Mouse (Mus musculus) hindbrain, embryonic 13.5 days (tissue): ENCODE results near the gene Gm4881. TPM values are rescaled to one million over a fixed set of nuclear protein-coding genes. Genes with fewer than 3 reads are reported as not detected.

ENCODE experiments used
- ATAC-seq: fragments of 200-750 bp; cut with Nextera tagmentation; 2 replicates; pipeline ENCODE4 v1.8.0; 2017; ENCODE audit warnings: moderate TSS enrichment; ENCODE audit not compliant: low FRiP score
- H3K27ac ChIP-seq: fragments of 300-500 bp; sonication (generic); 2 replicates; pipeline ENCODE4 v1.5.1; 2015; ENCODE audit warnings: inconsistent platforms, mild to moderate bottlenecking, moderate library complexity
- H3K27me3 ChIP-seq: fragments of 300-500 bp; sonication (generic); 2 replicates; pipeline ENCODE4 v1.6.1; 2015; ENCODE audit warnings: mild to moderate bottlenecking, inconsistent platforms
- H3K36me3 ChIP-seq: fragments of 300-500 bp; sonication (generic); 2 replicates; pipeline ENCODE4 v1.6.1; 2015; ENCODE audit warnings: mild to moderate bottlenecking, inconsistent platforms
- H3K4me1 ChIP-seq: fragments of 300-500 bp; sonication (generic); replicated peaks from 2 replicates; pipeline ENCODE4 v1.6.1; 2015; ENCODE audit warnings: inconsistent platforms
- H3K4me2 ChIP-seq: fragments of 300-500 bp; sonication (generic); 2 replicates; pipeline ENCODE4 v1.6.1; 2015; ENCODE audit warnings: inconsistent platforms, mild to moderate bottlenecking, moderate library complexity
- H3K4me3 ChIP-seq: fragments of 300-500 bp; sonication (generic); 2 replicates; pipeline ENCODE4 v1.5.1; 2015; ENCODE audit warnings: mild to moderate bottlenecking, inconsistent platforms
- H3K9ac ChIP-seq: fragments of 300-500 bp; sonication (generic); 2 replicates; pipeline ENCODE4 v1.6.1; 2015; ENCODE audit warnings: mild to moderate bottlenecking, inconsistent platforms
- H3K9me3 ChIP-seq: fragments of 300-500 bp; sonication (generic); 2 replicates; pipeline ENCODE4 v1.6.1; 2016; ENCODE audit warnings: inconsistent platforms
- WGBS: fragments of 180-500 bp; shearing (Covaris S2); methylation state at CpG from one replicate; pipeline ENCODE4 v1.1.7; 2015; 5-methylcytosine and 5-hydroxymethylcytosine counted together
- polyA plus RNA-seq: library from polyadenylated mRNA; unstranded; fragments of >200 nt; fragmentation: Nextera tagmentation; extraction: Ambion mirVana; gene quantifications from 2 replicates; pipeline ENCODE4 v1.2.1, GENCODE M21; 2015

The Gm4881 gene
- 5.1 and 5.8 TPM in 2 replicates for polyA plus RNA-seq

DNA sequence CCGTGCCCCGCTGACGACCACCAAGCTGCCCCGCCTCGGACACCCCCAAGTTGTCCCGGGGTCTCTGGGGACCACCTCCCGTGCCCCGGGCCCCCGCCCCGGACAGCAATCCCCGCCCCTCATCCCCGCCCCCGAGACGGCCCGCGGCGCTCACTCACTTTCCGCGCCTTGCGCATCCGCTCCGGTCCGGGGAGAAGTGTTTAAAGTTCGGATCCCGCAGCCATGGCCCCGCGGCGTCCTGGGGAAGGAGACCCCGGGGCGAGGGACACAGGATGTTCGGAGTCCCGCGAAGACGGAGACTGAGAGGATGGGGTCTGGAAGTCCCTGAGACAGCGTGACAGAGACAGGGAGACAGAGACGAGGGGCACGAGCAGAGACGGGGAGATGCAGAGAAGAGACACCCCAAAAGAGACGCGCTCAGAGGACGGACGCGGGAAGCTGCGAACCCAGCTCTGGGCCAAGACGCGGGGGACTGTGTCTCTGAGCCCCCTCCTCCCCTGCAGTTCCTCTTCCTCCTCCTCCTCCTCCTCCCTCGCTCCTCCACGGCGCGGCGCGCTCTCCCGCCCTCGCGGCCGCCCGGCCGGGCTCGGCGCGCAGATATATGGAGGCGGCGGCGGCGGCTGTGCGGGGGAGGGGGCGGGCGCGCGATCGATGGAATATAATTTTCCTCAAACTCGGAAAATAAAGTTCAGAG lies at the start of gene Gm4881:
Gene Gm4881 (minus strand): TSS at position 238 of the 694 bp plus-strand sequence.
- Histone ChIP-seq H3K9ac (peak within 1 kb of the TSS; percentile 55), H3K27ac (0 out of 2 replicates have a peak within 1 kb of the TSS, but pooled peaks have one; percentile 30), H3K9me3 (no peaks in the 10 kb centered on the region), H3K4me3 (peak within 1 kb of the TSS; percentile 39), H3K4me2 (peak within 1 kb of the TSS; percentile 61), H3K27me3 (peaks cover 99% of the 10 kb centered on the region), H3K36me3 (no peaks in the 10 kb centered on the region), H3K4me1 (peaks cover 33% of the 10 kb centered on the region)
- under 1% methylated on average over 57 of the region's 72 CpGs for WGBS
- ATAC-seq: no peak

DNA sequence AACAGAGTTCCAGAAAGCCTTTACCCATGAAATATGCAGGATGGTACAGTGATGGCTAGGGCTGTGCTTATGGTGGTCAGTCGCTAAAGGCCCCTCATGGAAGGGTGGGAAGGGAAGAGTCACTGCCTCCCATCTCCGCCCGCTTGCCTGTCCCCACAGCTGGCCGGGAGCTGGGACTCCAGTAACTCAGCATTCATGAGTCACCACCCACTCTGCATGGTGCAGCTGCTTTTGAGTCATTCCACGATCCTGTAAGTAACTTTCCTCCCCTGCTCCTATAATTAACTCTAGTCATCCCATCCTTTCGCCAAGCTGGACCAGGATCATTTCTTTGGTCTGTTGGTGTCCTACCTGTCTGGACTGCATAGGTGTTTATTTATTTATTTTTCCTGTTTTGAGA lies 48.8 kb upstream of the Gm4881 start:
- Histone ChIP-seq H3K27me3 (no peaks in the 10 kb centered on the region), H3K4me2 (no peak overlapping the region), H3K27ac (no peak overlapping the region), H3K9me3 (no peaks in the 10 kb centered on the region), H3K4me3 (no peak overlapping the region), H3K36me3 (peaks cover 93% of the 10 kb centered on the region), H3K4me1 (no peaks in the 10 kb centered on the region), H3K9ac (no peak overlapping the region)
- ATAC-seq: no peak
- WGBS: 78% methylated on average over 6 of the region's 6 CpGs

DNA sequence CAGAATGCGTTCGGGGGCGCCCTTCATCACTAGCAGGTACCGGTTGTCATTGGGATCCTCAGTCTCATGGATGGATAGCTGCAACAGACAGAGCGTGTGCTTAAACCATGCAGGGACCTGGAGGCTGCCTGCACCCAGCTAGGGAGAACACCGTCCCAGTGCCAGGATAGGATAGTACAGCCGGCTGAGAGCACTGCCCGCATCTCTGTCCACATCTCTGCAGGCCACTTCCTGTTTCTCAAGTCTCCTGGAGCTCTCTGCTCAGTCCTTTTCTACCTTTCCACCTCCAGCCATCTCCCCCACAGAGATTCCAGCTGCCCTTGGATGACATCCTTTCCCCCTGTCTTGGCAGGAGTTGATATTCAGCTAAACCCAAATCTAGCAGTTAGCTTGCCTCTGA lies 46.2 kb upstream of the Gm4881 start:
- WGBS: 81% methylated on average over 8 of the region's 8 CpGs
- ATAC-seq: no peak
- Histone ChIP-seq H3K4me1 (no peaks in the 10 kb centered on the region), H3K36me3 (peaks cover 97% of the 10 kb centered on the region), H3K4me3 (no peak overlapping the region), H3K4me2 (no peak overlapping the region), H3K27ac (no peak overlapping the region), H3K27me3 (no peaks in the 10 kb centered on the region), H3K9ac (no peak overlapping the region), H3K9me3 (no peaks in the 10 kb centered on the region)

DNA sequence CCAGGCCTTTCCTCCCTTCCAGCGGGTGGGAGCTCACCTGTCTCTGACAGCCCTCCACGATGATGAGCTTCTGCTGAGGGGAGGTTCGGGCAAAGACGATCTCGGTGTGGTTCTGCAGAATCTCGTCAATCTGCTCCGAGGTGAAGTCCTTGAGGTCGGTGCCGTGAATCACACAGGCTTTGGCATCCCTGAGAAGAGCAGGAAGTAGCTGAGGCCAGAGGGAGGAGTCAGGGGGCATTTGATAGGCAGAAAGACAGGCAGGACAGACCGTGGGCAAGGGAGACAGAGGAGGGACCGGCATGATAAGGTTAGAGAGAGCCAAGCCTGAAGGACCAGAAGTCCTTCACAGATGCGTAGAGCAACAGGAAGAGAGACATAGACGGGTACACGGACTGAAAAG lies 43.6 kb upstream of the Gm4881 start:
- Histone ChIP-seq H3K9me3 (no peaks in the 10 kb centered on the region), H3K4me2 (no peak overlapping the region), H3K9ac (no peak overlapping the region; the same call in 1 of the 2 replicates), H3K27ac (no peak overlapping the region), H3K4me1 (no peaks in the 10 kb centered on the region), H3K36me3 (peaks cover 95% of the 10 kb centered on the region), H3K4me3 (no peak overlapping the region), H3K27me3 (no peaks in the 10 kb centered on the region)
- 90% methylated on average over 14 of the region's 14 CpGs for WGBS
- ATAC-seq: no peak

DNA sequence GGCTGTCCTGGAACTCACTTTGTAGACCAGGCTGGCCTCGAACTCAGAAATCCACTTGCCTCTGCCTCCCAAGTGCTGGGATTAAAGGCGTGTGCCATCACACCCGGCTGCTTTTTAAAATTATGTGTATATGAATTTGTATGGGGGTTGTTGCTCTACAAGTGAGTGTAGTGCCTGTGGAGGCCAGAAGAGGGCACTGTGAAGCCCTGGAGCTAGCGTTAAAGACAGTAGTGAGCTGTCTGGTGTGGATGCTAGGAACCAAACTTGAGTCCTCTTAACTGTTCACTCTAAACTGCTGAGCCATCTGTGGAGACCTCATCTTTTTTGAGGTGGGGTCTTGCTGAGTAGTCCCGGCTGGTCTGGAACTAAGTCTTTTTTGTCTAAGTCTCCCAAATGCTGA lies 41.5 kb upstream of the Gm4881 start:
- H3K27me3 ChIP-seq: no peaks in the 10 kb centered on the region
- no peaks in the 10 kb centered on the region for H3K4me1 ChIP-seq
- 76% methylated on average over 5 of the region's 5 CpGs for WGBS
- H3K27ac ChIP-seq: no peak overlapping the region
- H3K4me2 ChIP-seq: no peak overlapping the region
- no peaks in the 10 kb centered on the region for H3K9me3 ChIP-seq
- no peak for ATAC-seq
- H3K36me3 ChIP-seq: peaks cover 98% of the 10 kb centered on the region
- no peak overlapping the region for H3K4me3 ChIP-seq
- no peak overlapping the region for H3K9ac ChIP-seq

DNA sequence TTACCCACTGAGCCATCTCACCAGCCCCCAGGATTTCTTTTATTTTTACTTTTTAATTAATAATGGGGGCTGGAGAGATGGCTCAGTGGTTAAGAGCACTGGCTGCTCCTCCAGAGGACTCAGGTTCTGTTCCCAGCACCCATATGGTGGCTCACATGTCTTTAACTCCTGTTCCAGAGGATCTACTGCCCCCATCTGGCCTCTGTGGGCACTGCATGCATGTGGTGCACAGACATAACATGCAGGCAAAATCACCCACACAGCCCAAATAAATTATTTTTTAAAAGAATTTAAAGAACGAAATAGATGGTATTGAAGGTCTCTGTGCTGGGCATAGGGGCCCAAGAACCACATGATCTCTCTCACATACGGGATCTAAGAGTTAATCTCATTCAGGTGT lies 40.0 kb upstream of the Gm4881 start:
- H3K27ac ChIP-seq: no peak overlapping the region
- H3K36me3 ChIP-seq: peaks cover 98% of the 10 kb centered on the region
- no peak overlapping the region for H3K9ac ChIP-seq
- H3K4me2 ChIP-seq: no peak overlapping the region
- H3K27me3 ChIP-seq: no peaks in the 10 kb centered on the region
- 93% methylated on average over 2 of the region's 2 CpGs for WGBS
- H3K4me3 ChIP-seq: no peak overlapping the region
- no peaks in the 10 kb centered on the region for H3K9me3 ChIP-seq
- H3K4me1 ChIP-seq: no peaks in the 10 kb centered on the region
- ATAC-seq: no peak

DNA sequence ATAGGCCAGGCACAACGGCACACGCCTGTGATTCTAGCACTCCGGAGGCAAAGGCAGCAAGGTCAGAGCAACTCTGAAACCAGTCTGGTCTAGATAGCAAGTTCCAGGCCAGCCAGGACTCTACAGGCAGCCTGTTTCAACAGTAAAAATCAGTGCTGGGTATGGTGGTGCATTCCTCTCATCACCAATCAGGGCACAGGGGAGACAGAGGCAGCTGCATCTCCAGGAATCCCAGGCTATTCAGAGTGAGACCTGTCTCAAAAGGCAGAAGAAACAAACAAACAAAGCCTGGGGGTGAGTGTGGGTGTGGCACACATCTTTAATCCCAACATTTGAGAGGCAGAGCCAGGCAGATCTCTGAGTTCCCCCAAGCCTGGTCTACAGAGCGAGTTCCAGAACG lies 39.1 kb upstream of the Gm4881 start:
- no peak for ATAC-seq
- Histone ChIP-seq H3K4me1 (no peaks in the 10 kb centered on the region), H3K9ac (no peak overlapping the region), H3K27ac (no peak overlapping the region), H3K4me3 (no peak overlapping the region), H3K9me3 (no peaks in the 10 kb centered on the region), H3K4me2 (no peak overlapping the region), H3K27me3 (no peaks in the 10 kb centered on the region), H3K36me3 (peaks cover 98% of the 10 kb centered on the region)
- WGBS: 84% methylated on average over 5 of the region's 5 CpGs

DNA sequence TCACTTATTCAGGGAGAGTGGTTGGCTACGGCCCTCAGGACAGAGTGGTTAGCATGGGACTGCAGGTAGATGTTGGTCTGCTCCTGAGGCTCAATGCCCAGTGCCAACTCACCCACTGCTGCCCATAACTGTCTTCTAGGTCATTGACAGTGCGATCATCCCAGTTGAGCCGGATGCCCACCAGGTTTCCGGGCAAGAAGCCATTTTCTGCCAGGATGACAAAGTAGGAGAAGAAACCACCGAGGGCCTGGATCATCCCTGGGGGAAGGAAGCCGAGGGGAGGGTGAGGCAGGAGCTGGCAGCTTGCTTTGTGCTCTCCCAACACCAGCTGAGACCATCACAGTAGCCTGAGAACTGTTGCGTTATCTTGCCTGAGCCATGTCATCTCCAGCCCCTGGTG lies 36.1 kb upstream of the Gm4881 start:
- H3K4me3 ChIP-seq: no peak overlapping the region
- no peak overlapping the region for H3K27ac ChIP-seq
- peaks cover 81% of the 10 kb centered on the region for H3K36me3 ChIP-seq
- H3K27me3 ChIP-seq: no peaks in the 10 kb centered on the region
- no peak for ATAC-seq
- WGBS: 79% methylated on average over 7 of the region's 7 CpGs
- no peaks in the 10 kb centered on the region for H3K4me1 ChIP-seq
- no peaks in the 10 kb centered on the region for H3K9me3 ChIP-seq
- no peak overlapping the region for H3K9ac ChIP-seq
- H3K4me2 ChIP-seq: no peak overlapping the region

DNA sequence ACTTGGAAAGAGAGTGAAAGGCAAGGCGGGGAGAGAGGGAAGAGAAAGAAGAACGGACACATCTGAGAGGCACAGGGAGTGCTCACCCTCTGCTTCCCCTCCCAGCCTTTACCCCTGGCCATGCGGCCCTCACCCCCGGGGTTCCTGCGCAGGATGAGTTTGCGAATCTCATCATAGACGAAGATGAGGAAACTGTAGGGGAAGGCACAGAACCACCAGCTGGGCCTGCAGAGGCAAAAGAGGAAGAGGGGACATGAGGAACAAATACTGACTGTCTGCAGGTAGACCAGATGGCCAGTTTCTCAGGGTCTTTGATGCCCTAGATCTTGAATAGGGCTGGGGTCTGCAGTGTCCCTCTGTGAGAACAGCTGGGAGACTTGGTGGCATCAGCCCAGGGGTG lies 34.5 kb upstream of the Gm4881 start:
- Histone ChIP-seq H3K9me3 (no peaks in the 10 kb centered on the region), H3K4me1 (no peaks in the 10 kb centered on the region), H3K4me3 (no peak overlapping the region), H3K27ac (no peak overlapping the region), H3K4me2 (no peak overlapping the region), H3K27me3 (no peaks in the 10 kb centered on the region), H3K36me3 (peaks cover 67% of the 10 kb centered on the region), H3K9ac (no peak overlapping the region)
- ATAC-seq: no peak
- WGBS: 84% methylated on average over 7 of the region's 7 CpGs

DNA sequence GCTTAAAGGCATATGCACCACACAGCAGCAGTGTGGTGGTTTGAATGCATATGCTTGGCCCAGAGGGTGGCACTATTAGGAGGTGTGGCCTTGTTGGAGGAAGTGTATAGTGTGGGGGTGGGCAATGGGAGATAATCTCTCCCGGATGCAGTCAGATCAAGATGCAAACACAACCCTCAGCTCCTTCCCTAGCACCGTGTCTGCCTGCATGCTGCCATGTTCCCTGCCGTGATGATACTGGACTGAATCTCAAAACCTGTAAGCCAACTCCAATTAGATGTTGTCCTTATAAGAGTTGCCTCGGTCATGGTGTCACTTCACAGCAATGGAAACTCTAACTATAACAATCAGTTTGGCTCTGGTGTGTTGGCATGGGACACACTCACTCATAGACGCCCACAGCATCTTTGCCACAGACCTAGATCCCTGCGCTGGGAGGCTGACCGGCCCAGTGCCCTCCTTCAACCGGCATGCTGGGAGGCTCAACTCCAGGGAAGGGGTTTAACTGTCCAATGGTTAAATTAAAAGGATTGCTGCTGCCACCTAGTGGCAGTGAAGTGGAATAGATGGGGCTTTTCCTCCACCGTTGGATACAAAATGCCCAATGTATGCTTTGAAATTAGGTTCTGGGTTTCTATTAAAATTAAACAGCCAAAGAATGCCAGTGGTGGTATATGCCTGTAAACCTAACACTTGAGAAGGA lies 30.8 kb upstream of the Gm4881 start:
- H3K36me3 ChIP-seq: peaks cover 29% of the 10 kb centered on the region
- no peak overlapping the region for H3K4me3 ChIP-seq
- no peak overlapping the region for H3K4me2 ChIP-seq
- no peaks in the 10 kb centered on the region for H3K27me3 ChIP-seq
- H3K4me1 ChIP-seq: peaks cover 13% of the 10 kb centered on the region
- ATAC-seq: no peak
- H3K27ac ChIP-seq: no peak overlapping the region
- no peak overlapping the region for H3K9ac ChIP-seq
- 27% methylated on average over 9 of the region's 9 CpGs for WGBS
- H3K9me3 ChIP-seq: no peaks in the 10 kb centered on the region

DNA sequence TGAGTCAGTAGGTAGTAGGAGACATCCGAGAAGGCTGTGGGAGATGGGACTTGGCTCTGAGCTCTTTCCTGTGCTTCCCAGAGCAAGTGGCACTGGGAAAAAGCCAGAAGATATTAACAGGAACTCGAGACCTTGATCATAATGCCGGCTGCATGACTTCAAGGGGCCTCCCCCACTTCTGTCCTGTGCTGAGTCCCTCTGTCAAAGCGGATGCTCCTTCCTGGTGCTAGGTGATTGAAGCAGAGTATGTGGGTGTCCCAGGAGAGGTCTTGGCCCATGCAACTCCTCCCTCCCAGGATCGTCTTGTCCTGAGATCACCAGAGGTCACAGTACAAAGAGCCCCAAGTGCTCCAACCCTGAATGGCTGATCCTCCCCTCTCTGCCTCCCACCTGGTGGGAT lies 29.6 kb upstream of the Gm4881 start:
- H3K4me2 ChIP-seq: no peak overlapping the region
- no peak for ATAC-seq

DNA sequence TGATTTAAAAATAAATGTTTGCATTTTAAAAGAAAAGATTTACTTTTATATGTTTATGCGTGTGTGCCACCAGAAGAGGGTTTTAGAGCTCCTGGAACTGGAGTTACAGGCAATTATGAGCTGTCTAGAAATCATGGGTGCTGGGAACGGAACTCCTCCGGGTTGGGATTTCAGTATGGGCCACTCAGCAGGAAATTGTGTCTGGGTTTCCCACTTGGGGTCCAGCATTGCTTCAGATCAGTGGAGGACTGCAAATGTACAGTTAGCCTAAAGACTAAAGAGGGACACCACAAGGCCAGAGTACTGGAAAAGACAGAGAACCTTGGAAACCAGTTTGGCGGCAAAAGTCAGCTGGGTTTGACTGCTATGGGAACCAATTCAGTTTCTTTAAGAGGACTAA lies 28.9 kb upstream of the Gm4881 start:
- Histone ChIP-seq H3K27me3 (no peaks in the 10 kb centered on the region), H3K9ac (no peak overlapping the region), H3K4me1 (peaks cover 16% of the 10 kb centered on the region), H3K4me2 (no peak overlapping the region), H3K4me3 (no peak overlapping the region), H3K9me3 (no peaks in the 10 kb centered on the region), H3K27ac (no peak overlapping the region), H3K36me3 (peaks cover 23% of the 10 kb centered on the region)
- WGBS: 86% methylated on average over 4 of the region's 4 CpGs
- ATAC-seq: no peak

More for the DNA sequence above, 29.6 kb upstream of the Gm4881 start:
- H3K27ac ChIP-seq: no peak overlapping the region
- H3K4me3 ChIP-seq: no peak overlapping the region
- H3K4me1 ChIP-seq: peaks cover 16% of the 10 kb centered on the region
- 73% methylated on average over 5 of the region's 5 CpGs for WGBS
- no peak overlapping the region for H3K9ac ChIP-seq
- no peaks in the 10 kb centered on the region for H3K27me3 ChIP-seq
- peaks cover 29% of the 10 kb centered on the region for H3K36me3 ChIP-seq
- H3K9me3 ChIP-seq: no peaks in the 10 kb centered on the region
